Mouse (Mus musculus) embryonic fibroblast, embryonic 13.5 days (primary cell): ENCODE data around the gene Myom1.

Experiments
- CTCF ChIP-seq: IDR thresholded peaks from 2 replicates; pipeline ENCODE4 v1.5.1; 2011; ENCODE audit warnings: mild to moderate bottlenecking, control low read depth, low read length, moderate library complexity, borderline replicate concordance; ENCODE audit not compliant: insufficient read depth
- POLR2A ChIP-seq: IDR thresholded peaks from 2 replicates; pipeline ENCODE4 v1.6.1; 2011; ENCODE audit warnings: low read depth, mild to moderate bottlenecking, control low read depth, low read length, moderate library complexity

DNA sequence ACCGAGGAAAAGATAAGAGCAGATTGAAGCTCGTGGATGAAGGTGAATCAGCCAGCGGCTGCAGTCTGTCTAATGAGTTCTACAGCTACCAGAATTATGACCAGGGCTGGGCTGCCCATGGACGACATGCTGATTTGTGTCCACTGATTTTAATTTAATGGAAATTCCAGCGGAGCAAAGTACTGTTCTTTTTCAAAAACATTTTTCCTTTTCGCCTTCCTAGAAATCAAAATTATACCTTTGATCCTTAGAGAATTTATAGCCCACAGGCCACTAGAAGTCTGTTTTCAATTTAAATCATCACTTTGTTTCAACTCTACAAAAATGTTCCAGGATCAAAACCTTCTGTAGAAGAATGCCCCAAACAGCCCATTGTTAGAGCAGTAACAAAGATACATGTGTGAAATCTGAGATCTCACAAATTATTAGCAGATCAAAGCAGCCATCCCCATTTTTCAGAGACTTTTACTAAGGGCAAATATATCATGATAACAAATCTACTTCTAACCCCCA, 108.4 kb downstream of the Myom1 start:
- no peak for TF ChIP-seq POLR2A
- no peak for TF ChIP-seq CTCF
